Mouse (Mus musculus): ENCODE results near the gene Smarcc1. TPM values are rescaled to one million over a fixed set of nuclear protein-coding genes. Genes with fewer than 3 reads are reported as not detected.

Smarcc1 gene
- polyA plus RNA-seq, 1 experiment from 2014 or later = 253 TPM

- ATAC-seq (ENCODE audit: low FRiP score) = no peak
- Histone ChIP-seq H3K4me3 (ENCODE audit: low read depth, low read length) (no peak overlapping the region), H3K27me3 (ENCODE audit: control insufficient read depth, insufficient read depth, low read length) (no peaks in the 10 kb centered on the region), H3K4me1 (replicated peaks; ENCODE audit: control insufficient read depth, insufficient read depth, low read length) (no peaks in the 10 kb centered on the region), H3K36me3 (ENCODE audit: control insufficient read depth, insufficient read depth, low read length) (no peaks in the 10 kb centered on the region), H3K4me2 (replicated peaks; ENCODE audit: low read depth, low read length) (no peak overlapping the region), H3K27ac (ENCODE audit: low read depth, low read length) (no peak overlapping the region), H3K9ac (ENCODE audit: low read depth, low read length) (no peak overlapping the region), H3K9me3 (ENCODE audit: control insufficient read depth, low read length) (no peaks in the 10 kb centered on the region)
- DNase-seq (ENCODE audit: low spot score) = no peak
- 83% methylated on average over 9 of the region's 9 CpGs for WGBS
Measured at GRCm38 (mm10) chr9:110264991-110265390, 147.5 kb downstream of the Smarcc1 start.

- WGBS = 90% methylated on average over 10 of the region's 10 CpGs
- H3K27ac ChIP-seq (ENCODE audit: low read depth, low read length) = no peak overlapping the region
- no peak overlapping the region for H3K4me2 ChIP-seq (replicated peaks; ENCODE audit: low read depth, low read length)
- H3K9ac ChIP-seq (ENCODE audit: low read depth, low read length) = no peak overlapping the region
- H3K36me3 ChIP-seq (ENCODE audit: control insufficient read depth, insufficient read depth, low read length) = no peaks in the 10 kb centered on the region
- ATAC-seq (ENCODE audit: low FRiP score) (no peak), DNase-seq (ENCODE audit: low spot score) (no peak)
- H3K27me3 ChIP-seq (ENCODE audit: control insufficient read depth, insufficient read depth, low read length) = no peaks in the 10 kb centered on the region
- H3K9me3 ChIP-seq (ENCODE audit: control insufficient read depth, low read length) = no peaks in the 10 kb centered on the region
- H3K4me1 ChIP-seq (replicated peaks; ENCODE audit: control insufficient read depth, insufficient read depth, low read length) = no peaks in the 10 kb centered on the region
- no peak overlapping the region for H3K4me3 ChIP-seq (ENCODE audit: low read depth, low read length)
Measured at GRCm38 (mm10) chr9:110268416-110268815, 150.9 kb downstream of the Smarcc1 start.

DNA sequence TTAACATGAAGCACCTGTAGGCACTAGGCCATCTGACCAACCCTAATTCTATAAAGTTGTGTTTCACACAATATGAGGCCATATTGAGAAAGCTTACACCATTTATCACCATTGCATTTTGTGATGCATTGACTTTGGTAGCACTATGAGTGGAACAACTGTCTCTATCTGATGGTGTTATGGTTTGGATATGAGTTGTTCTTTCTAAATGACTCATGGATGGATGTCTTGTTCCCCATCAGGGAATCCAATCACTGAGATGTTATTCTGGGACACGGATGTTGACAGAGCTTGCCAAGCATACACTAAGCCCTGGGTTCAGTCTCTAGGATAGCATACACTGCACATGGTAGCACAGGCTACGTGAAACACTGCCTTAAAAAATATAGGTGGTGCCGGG lies 154.8 kb downstream of the Smarcc1 start:
- no peak overlapping the region for H3K9ac ChIP-seq (ENCODE audit: low read depth, low read length)
- no peak overlapping the region for H3K27ac ChIP-seq (ENCODE audit: low read depth, low read length)
- no peak for DNase-seq (ENCODE audit: low spot score)
- no peaks in the 10 kb centered on the region for H3K27me3 ChIP-seq (ENCODE audit: control insufficient read depth, insufficient read depth, low read length)
- H3K4me2 ChIP-seq (replicated peaks; ENCODE audit: low read depth, low read length) = no peak overlapping the region
- no peak overlapping the region for H3K4me3 ChIP-seq (ENCODE audit: low read depth, low read length)
- ATAC-seq (ENCODE audit: low FRiP score) = no peak
- H3K4me1 ChIP-seq (replicated peaks; ENCODE audit: control insufficient read depth, insufficient read depth, low read length) = no peaks in the 10 kb centered on the region
- H3K36me3 ChIP-seq (ENCODE audit: control insufficient read depth, insufficient read depth, low read length) = no peaks in the 10 kb centered on the region
- WGBS = 96% methylated on average over 3 of the region's 3 CpGs
- H3K9me3 ChIP-seq (ENCODE audit: control insufficient read depth, low read length) = no peaks in the 10 kb centered on the region

GRCm38 (mm10) chr9:110273507-110273906 lies 156.0 kb downstream of the Smarcc1 start:
- no peak overlapping the region for H3K27ac ChIP-seq (ENCODE audit: low read depth, low read length)
- no peak overlapping the region for H3K4me2 ChIP-seq (replicated peaks; ENCODE audit: low read depth, low read length)
- no peak overlapping the region for H3K9ac ChIP-seq (ENCODE audit: low read depth, low read length)
- DNase-seq (ENCODE audit: low spot score) = no peak
- no peaks in the 10 kb centered on the region for H3K9me3 ChIP-seq (ENCODE audit: control insufficient read depth, low read length)
- no peaks in the 10 kb centered on the region for H3K36me3 ChIP-seq (ENCODE audit: control insufficient read depth, insufficient read depth, low read length)
- H3K4me3 ChIP-seq (ENCODE audit: low read depth, low read length) = no peak overlapping the region
- no peaks in the 10 kb centered on the region for H3K27me3 ChIP-seq (ENCODE audit: control insufficient read depth, insufficient read depth, low read length)
- no peaks in the 10 kb centered on the region for H3K4me1 ChIP-seq (replicated peaks; ENCODE audit: control insufficient read depth, insufficient read depth, low read length)
- no peak for ATAC-seq (ENCODE audit: low FRiP score)
- 79% methylated on average over 4 of the region's 4 CpGs for WGBS

GRCm38 (mm10) chr9:110275882-110276281 lies 158.4 kb downstream of the Smarcc1 start:
- no peak for DNase-seq (ENCODE audit: low spot score)
- ATAC-seq (ENCODE audit: low FRiP score) = no peak
- no peak overlapping the region for H3K9ac ChIP-seq (ENCODE audit: low read depth, low read length)

GRCm38 (mm10) chr9:110277431-110277881 lies 159.9 kb downstream of the Smarcc1 start:
- H3K9ac ChIP-seq (ENCODE audit: low read depth, low read length) = no peak overlapping the region
- ATAC-seq (ENCODE audit: low FRiP score) (no peak), DNase-seq (ENCODE audit: low spot score) (no peak)
- no peak overlapping the region for H3K4me3 ChIP-seq (ENCODE audit: low read depth, low read length)
- no peaks in the 10 kb centered on the region for H3K9me3 ChIP-seq (ENCODE audit: control insufficient read depth, low read length)
- no peaks in the 10 kb centered on the region for H3K4me1 ChIP-seq (replicated peaks; ENCODE audit: control insufficient read depth, insufficient read depth, low read length)
- WGBS = 59% methylated on average over 8 of the region's 8 CpGs
- no peaks in the 10 kb centered on the region for H3K27me3 ChIP-seq (ENCODE audit: control insufficient read depth, insufficient read depth, low read length)
- no peak overlapping the region for H3K27ac ChIP-seq (ENCODE audit: low read depth, low read length)
- no peaks in the 10 kb centered on the region for H3K36me3 ChIP-seq (ENCODE audit: control insufficient read depth, insufficient read depth, low read length)
- H3K4me2 ChIP-seq (replicated peaks; ENCODE audit: low read depth, low read length) = no peak overlapping the region

More at GRCm38 (mm10) chr9:110275882-110276281, 158.4 kb downstream of the Smarcc1 start:
- H3K4me3 ChIP-seq (ENCODE audit: low read depth, low read length) = no peak overlapping the region
- H3K4me1 ChIP-seq (replicated peaks; ENCODE audit: control insufficient read depth, insufficient read depth, low read length) = no peaks in the 10 kb centered on the region
- H3K4me2 ChIP-seq (replicated peaks; ENCODE audit: low read depth, low read length) = no peak overlapping the region
- H3K27me3 ChIP-seq (ENCODE audit: control insufficient read depth, insufficient read depth, low read length) = no peaks in the 10 kb centered on the region
- H3K27ac ChIP-seq (ENCODE audit: low read depth, low read length) = no peak overlapping the region
- 72% methylated on average over 5 of the region's 5 CpGs for WGBS
- H3K9me3 ChIP-seq (ENCODE audit: control insufficient read depth, low read length) = no peaks in the 10 kb centered on the region
- H3K36me3 ChIP-seq (ENCODE audit: control insufficient read depth, insufficient read depth, low read length) = no peaks in the 10 kb centered on the region

DNA sequence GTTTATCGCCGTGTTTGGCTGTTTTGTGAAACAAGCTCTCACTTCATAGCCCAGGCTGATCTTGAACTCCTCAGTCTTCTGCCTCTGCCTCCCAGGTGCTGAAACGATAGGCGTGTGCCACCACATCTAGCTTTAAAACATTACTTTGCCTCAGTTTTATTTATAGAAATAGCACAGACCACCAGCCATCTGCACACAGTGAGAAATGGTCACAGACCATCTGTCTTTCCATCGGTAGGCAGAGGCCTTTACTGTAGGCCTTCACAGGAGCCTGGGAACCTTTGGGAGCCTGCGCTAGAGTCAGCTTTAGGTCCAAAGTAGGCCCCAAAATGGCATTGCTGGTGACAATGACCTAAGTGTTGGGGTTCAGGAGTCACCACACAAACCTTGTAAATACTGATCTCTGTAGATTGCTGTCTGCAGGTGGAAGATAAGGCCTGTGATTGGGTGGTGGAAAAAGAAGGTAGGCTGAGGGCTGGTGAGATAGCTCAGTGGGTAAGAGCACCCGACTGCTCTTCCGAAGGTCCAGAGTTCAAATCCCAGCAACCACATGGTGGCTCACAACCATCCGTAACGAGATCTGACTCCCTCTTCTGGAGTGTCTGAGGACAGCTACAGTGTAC lies 166.7 kb downstream of the Smarcc1 start:
- WGBS = 94% methylated on average over 8 of the region's 10 CpGs
- H3K9ac ChIP-seq (ENCODE audit: low read depth, low read length) = no peak overlapping the region
- DNase-seq (ENCODE audit: low spot score) (no peak), ATAC-seq (ENCODE audit: low FRiP score) (no peak)
- no peaks in the 10 kb centered on the region for H3K4me1 ChIP-seq (replicated peaks; ENCODE audit: control insufficient read depth, insufficient read depth, low read length)
- no peaks in the 10 kb centered on the region for H3K27me3 ChIP-seq (ENCODE audit: control insufficient read depth, insufficient read depth, low read length)
- no peak overlapping the region for H3K4me3 ChIP-seq (ENCODE audit: low read depth, low read length)
- no peak overlapping the region for H3K4me2 ChIP-seq (replicated peaks; ENCODE audit: low read depth, low read length)
- H3K27ac ChIP-seq (ENCODE audit: low read depth, low read length) = no peak overlapping the region
- no peaks in the 10 kb centered on the region for H3K9me3 ChIP-seq (ENCODE audit: control insufficient read depth, low read length)
- no peaks in the 10 kb centered on the region for H3K36me3 ChIP-seq (ENCODE audit: control insufficient read depth, insufficient read depth, low read length)

DNA sequence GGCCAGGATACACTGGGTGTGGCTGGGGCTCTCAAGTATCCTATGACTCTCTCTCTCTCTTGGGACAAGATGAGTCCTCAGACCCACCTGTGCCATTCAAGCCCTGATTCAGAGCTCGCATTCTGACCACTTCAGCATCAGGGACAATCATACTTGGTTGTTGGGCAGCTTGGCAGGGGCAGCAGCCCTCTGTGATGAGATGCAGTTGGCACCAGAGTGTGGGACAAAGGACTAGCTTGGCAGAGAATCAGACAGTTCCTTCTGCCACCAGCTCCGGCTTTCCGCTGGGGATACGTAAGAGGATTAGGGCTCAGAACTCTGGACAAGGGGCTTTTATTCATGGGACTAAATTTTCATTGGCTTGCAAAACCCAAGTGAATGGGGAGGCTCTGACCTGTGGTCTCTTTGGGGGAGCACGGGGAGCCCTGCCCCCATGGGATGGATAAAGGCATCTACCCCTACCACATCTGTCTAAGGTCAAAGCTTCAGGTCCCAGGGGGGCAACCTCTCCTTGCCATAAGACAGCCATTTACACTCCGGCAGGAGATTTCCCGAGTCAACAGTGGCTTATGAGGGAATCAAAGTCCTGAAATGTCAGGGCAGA lies 169.9 kb downstream of the Smarcc1 start:
- DNase-seq (ENCODE audit: low spot score) = no peak
- WGBS = 77% methylated on average over 7 of the region's 7 CpGs
- no peak overlapping the region for H3K4me2 ChIP-seq (replicated peaks; ENCODE audit: low read depth, low read length)
- no peak overlapping the region for H3K4me3 ChIP-seq (ENCODE audit: low read depth, low read length)
- ATAC-seq (ENCODE audit: low FRiP score) = no peak
- H3K27me3 ChIP-seq (ENCODE audit: control insufficient read depth, insufficient read depth, low read length) = no peaks in the 10 kb centered on the region
- no peaks in the 10 kb centered on the region for H3K9me3 ChIP-seq (ENCODE audit: control insufficient read depth, low read length)
- H3K9ac ChIP-seq (ENCODE audit: low read depth, low read length) = no peak overlapping the region
- H3K36me3 ChIP-seq (ENCODE audit: control insufficient read depth, insufficient read depth, low read length) = no peaks in the 10 kb centered on the region
- H3K4me1 ChIP-seq (replicated peaks; ENCODE audit: control insufficient read depth, insufficient read depth, low read length) = no peaks in the 10 kb centered on the region
- H3K27ac ChIP-seq (ENCODE audit: low read depth, low read length) = no peak overlapping the region
